Mouse (Mus musculus): Measurements from ENCODE around the gene Gadl1. TPM values are rescaled to one million over a fixed set of nuclear protein-coding genes. Genes with fewer than 3 reads are reported as not detected.
"Not testable (repeated sequence)": the region's sequence is repeated elsewhere in the genome, so short reads cannot be mapped to it uniquely, and the experiment has no call there.

Gadl1 gene
- polyA plus RNA-seq, 1 experiment = not detected

GRCm38 (mm10) chr9:116025371-116025770 lies 116.1 kb downstream of the Gadl1 start:
- no peak overlapping the region for H3K4me3 ChIP-seq (ENCODE audit: insufficient read depth, low read depth, low read length)
- TF ChIP-seq POLR2A (IDR thresholded peaks at IDR 0.05; ENCODE audit: insufficient read depth, low read depth, low read length) = no peak
- no peak for TF ChIP-seq CTCF (IDR thresholded peaks at IDR 0.05; ENCODE audit: insufficient read depth, low read depth, low read length)
- 87% methylated on average over 6 of the region's 6 CpGs for WGBS

DNA sequence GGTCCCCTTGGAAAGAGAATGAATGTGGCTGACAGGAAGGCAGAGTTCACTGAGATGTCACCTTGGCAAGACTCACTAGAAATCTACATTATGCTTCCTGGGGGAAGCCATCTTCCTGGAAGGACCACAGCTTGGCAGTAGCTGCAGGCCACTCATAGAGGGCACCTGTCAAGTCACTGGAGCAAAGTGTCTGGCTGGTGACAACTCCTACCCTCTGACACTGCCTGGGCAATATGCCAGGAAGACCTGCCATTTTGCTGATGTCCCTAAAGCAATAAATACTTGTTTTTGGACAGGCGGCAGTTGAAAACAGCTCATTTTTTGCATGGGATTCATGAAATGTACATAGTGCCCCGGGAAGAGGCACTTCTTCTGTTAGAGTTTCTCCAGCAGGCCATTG lies 119.8 kb downstream of the Gadl1 start:
- 91% methylated on average over 2 of the region's 2 CpGs for WGBS
- TF ChIP-seq CTCF (IDR thresholded peaks at IDR 0.05; ENCODE audit: insufficient read depth, low read depth, low read length) (no peak), POLR2A (IDR thresholded peaks at IDR 0.05; ENCODE audit: insufficient read depth, low read depth, low read length) (no peak)
- H3K27ac ChIP-seq (ENCODE audit: insufficient read depth, low read depth, low read length) = no peak overlapping the region

More at GRCm38 (mm10) chr9:116025371-116025770, 116.1 kb downstream of the Gadl1 start:
- Histone ChIP-seq H3K4me1 (ENCODE audit: control insufficient read depth, insufficient read depth, low read length) (no peaks in the 10 kb centered on the region), H3K27ac (ENCODE audit: insufficient read depth, low read depth, low read length) (no peak overlapping the region)

DNA sequence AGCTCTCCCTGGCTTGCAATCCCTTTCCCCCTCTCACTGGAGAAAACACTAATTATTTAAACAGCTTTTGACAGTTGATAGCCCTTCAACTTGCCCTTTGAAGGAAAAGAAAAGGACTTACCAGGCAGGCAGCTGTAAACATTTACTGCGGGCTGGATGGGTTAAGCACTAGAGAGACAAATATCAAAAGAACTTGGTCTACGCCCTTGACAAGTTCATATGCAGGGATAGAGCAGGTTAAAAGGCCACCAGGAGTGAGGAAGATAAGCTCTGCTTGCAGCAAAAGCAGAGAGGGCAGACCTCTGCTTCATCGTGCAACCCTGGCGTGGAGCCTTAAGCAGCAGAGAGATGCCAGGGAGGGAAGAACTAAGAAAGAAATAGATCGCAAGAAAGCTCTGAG lies 123.5 kb downstream of the Gadl1 start:
- H3K4me1 ChIP-seq (ENCODE audit: control insufficient read depth, insufficient read depth, low read length) = no peaks in the 10 kb centered on the region
- TF ChIP-seq POLR2A (IDR thresholded peaks at IDR 0.05; ENCODE audit: insufficient read depth, low read depth, low read length) (no peak), CTCF (IDR thresholded peaks at IDR 0.05; ENCODE audit: insufficient read depth, low read depth, low read length) (no peak)
- WGBS = 67% methylated on average over 5 of the region's 5 CpGs
- H3K27ac ChIP-seq (ENCODE audit: insufficient read depth, low read depth, low read length) = no peak overlapping the region
- no peak overlapping the region for H3K4me3 ChIP-seq (ENCODE audit: insufficient read depth, low read depth, low read length)

More for the DNA sequence above, 119.8 kb downstream of the Gadl1 start:
- Histone ChIP-seq H3K4me1 (ENCODE audit: control insufficient read depth, insufficient read depth, low read length) (no peaks in the 10 kb centered on the region), H3K4me3 (ENCODE audit: insufficient read depth, low read depth, low read length) (no peak overlapping the region)

DNA sequence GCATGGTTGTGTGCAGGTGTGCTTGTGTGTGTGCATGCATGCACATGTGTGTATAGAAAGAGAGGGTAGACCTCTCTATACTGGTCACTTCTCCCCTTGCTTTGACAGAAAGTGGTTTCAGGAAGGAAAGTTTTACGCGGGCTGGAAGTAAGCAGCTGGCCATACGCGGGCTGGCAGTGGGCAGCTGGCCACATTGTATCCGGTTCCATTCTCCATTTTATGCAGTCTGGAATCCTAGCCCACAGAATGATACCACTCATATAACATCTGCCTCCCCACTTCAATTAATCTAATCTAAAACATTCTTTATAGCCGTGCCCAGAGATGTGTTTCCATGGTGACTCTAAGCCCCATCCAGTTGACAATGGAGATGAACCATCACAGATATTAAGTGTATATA lies 129.0 kb downstream of the Gadl1 start:
- 87% methylated on average over 6 of the region's 6 CpGs for WGBS
- Histone ChIP-seq H3K4me1 (ENCODE audit: control insufficient read depth, insufficient read depth, low read length) (no peaks in the 10 kb centered on the region), H3K4me3 (ENCODE audit: insufficient read depth, low read depth, low read length) (no peak overlapping the region), H3K27ac (ENCODE audit: insufficient read depth, low read depth, low read length) (no peak overlapping the region)
- no peak for TF ChIP-seq POLR2A (IDR thresholded peaks at IDR 0.05; ENCODE audit: insufficient read depth, low read depth, low read length)

DNA sequence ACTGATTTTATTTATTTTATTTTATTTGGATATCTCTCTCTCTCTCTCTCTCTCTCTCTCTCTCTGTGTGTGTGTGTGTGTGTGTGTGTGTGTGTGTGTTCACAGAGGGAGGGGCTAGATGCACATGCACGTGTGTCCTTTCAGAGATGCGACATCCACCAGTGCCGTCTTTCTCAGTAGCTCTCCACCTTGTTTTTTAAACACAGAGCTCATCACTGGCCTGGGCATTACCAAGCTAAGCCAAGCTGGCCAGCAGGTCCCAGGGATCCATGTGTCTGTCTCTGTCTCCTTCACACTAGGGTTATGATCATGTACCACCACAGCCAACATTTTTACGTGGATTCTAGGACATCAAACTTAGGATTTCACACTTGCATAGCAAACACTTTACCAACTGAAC lies 130.7 kb downstream of the Gadl1 start:
- TF ChIP-seq POLR2A (IDR thresholded peaks at IDR 0.05; ENCODE audit: insufficient read depth, low read depth, low read length) = no peak
- TF ChIP-seq CTCF (IDR thresholded peaks at IDR 0.05; ENCODE audit: insufficient read depth, low read depth, low read length) = no peak
- Histone ChIP-seq H3K4me1 (ENCODE audit: control insufficient read depth, insufficient read depth, low read length) (no peaks in the 10 kb centered on the region), H3K4me3 (ENCODE audit: insufficient read depth, low read depth, low read length) (no peak overlapping the region), H3K27ac (ENCODE audit: insufficient read depth, low read depth, low read length) (no peak overlapping the region)
- WGBS = 95% methylated on average over 4 of the region's 4 CpGs

DNA sequence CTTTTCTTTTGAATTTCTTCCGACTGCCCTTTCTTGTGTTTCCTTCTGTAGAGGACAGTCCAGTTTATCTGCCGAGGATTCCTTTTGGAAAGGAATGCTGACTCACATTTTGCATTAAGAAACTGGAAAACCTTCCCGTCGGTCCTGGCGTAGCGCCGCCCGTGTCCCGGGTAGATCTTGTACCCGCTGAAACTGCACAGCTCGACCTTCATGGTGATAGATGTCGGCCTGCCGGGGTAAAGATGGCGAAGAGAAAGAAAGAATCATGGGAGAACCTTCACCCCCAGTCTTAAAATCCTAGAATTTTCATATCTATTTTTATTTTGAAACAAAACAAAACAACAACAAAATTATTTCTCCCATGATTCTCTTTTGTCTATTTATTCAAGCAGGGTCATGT lies 131.6 kb downstream of the Gadl1 start:
- H3K27ac ChIP-seq (ENCODE audit: insufficient read depth, low read depth, low read length); H3K4me1 ChIP-seq (ENCODE audit: control insufficient read depth, insufficient read depth, low read length); H3K4me3 ChIP-seq (ENCODE audit: insufficient read depth, low read depth, low read length): not testable (repeated sequence)
- 96% methylated on average over 14 of the region's 14 CpGs for WGBS

DNA sequence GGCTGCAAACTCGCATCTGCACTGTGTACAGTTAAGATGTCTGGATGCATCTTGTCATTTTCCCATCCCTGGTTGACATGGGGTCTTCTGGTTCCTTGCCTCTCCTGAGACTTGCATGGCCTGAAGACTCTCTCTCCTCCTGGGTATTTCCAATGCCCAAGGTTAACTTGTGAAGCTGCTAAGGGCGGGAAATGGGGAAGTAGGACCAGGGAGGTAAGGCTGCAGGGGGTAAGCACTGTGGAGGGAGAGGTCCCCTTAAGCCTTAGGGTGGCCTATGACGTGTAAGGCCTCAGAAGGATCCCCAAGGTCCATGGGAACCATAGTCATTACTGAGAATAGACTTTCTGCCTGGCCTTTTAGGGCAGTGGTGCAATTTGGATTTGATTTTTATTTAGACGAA lies 132.1 kb downstream of the Gadl1 start:
- TF ChIP-seq POLR2A (IDR thresholded peaks at IDR 0.05; ENCODE audit: insufficient read depth, low read depth, low read length) (no peak), CTCF (IDR thresholded peaks at IDR 0.05; ENCODE audit: insufficient read depth, low read depth, low read length) (no peak)
- WGBS = 74% methylated on average over 4 of the region's 4 CpGs

DNA sequence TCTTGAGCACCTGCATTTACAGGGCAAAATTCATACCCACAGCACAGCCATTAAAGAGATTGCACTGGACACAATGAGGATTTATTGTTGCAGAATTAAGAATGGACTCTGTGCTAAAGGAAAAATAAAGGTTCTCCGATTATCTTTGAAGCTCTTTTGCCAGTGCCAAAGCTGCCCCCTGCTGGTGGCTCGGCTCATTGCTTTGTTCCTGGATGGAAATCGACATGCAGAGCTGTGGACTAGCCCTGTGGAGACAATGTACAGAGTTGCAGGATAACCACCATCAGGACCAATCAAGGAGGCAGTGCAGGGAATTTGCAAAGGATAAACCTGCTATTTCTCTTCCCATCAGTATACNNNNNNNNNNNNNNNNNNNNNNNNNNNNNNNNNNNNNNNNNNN lies 132.5 kb downstream of the Gadl1 start:
- Histone ChIP-seq H3K27ac (ENCODE audit: insufficient read depth, low read depth, low read length) (no peak overlapping the region), H3K4me1 (ENCODE audit: control insufficient read depth, insufficient read depth, low read length) (no peaks in the 10 kb centered on the region), H3K4me3 (ENCODE audit: insufficient read depth, low read depth, low read length) (no peak overlapping the region)
- 1% methylated on average over 3 of the region's 3 CpGs for WGBS
- TF ChIP-seq POLR2A (IDR thresholded peaks at IDR 0.05; ENCODE audit: insufficient read depth, low read depth, low read length) (no peak), CTCF (IDR thresholded peaks at IDR 0.05; ENCODE audit: insufficient read depth, low read depth, low read length) (peak; percentile 61; the same call in 1 of the 2 replicates)

More for the DNA sequence above, 132.1 kb downstream of the Gadl1 start:
- no peaks in the 10 kb centered on the region for H3K4me1 ChIP-seq (ENCODE audit: control insufficient read depth, insufficient read depth, low read length)
- H3K27ac ChIP-seq (ENCODE audit: insufficient read depth, low read depth, low read length) = no peak overlapping the region
- no peak overlapping the region for H3K4me3 ChIP-seq (ENCODE audit: insufficient read depth, low read depth, low read length)

- Histone ChIP-seq H3K27ac (ENCODE audit: insufficient read depth, low read depth, low read length) (no peak overlapping the region), H3K4me3 (ENCODE audit: insufficient read depth, low read depth, low read length) (no peak overlapping the region), H3K4me1 (ENCODE audit: control insufficient read depth, insufficient read depth, low read length) (no peaks in the 10 kb centered on the region)
- 87% methylated on average over 1 of the region's 1 CpGs for WGBS
- no peak for TF ChIP-seq POLR2A (IDR thresholded peaks at IDR 0.05; ENCODE audit: insufficient read depth, low read depth, low read length)
- TF ChIP-seq CTCF (IDR thresholded peaks at IDR 0.05; ENCODE audit: insufficient read depth, low read depth, low read length) = no peak
Observed at GRCm38 (mm10) chr9:116049985-116050384, 140.7 kb downstream of the Gadl1 start.

GRCm38 (mm10) chr9:116053976-116054375 lies 144.7 kb downstream of the Gadl1 start:
- TF ChIP-seq POLR2A (IDR thresholded peaks at IDR 0.05; ENCODE audit: insufficient read depth, low read depth, low read length) (no peak), CTCF (IDR thresholded peaks at IDR 0.05; ENCODE audit: insufficient read depth, low read depth, low read length) (no peak)
- no peak overlapping the region for H3K4me3 ChIP-seq (ENCODE audit: insufficient read depth, low read depth, low read length)
- H3K4me1 ChIP-seq (ENCODE audit: control insufficient read depth, insufficient read depth, low read length) = no peaks in the 10 kb centered on the region

More at GRCm38 (mm10) chr9:116053976-116054375, 144.7 kb downstream of the Gadl1 start:
- WGBS = 85% methylated on average over 8 of the region's 8 CpGs
- no peak overlapping the region for H3K27ac ChIP-seq (ENCODE audit: insufficient read depth, low read depth, low read length)
